Mouse (Mus musculus): Measurements from ENCODE around the gene Zfp82.
A peak's percentile ranks its signal among the peaks of the same experiment; 100 is the strongest.

The Zfp82 gene

GRCm38 (mm10) chr7:30050882-30051548 is 21.7 kb downstream of the Zfp82 start, which contains the start of gene Zfp14:
Gene Zfp14 (minus strand): TSS chr7:30051380.
- DNase-seq (ENCODE audit: inconsistent age in 2 of 2, low spot score in 1 of 2): peak; percentile 89 to 94

DNA sequence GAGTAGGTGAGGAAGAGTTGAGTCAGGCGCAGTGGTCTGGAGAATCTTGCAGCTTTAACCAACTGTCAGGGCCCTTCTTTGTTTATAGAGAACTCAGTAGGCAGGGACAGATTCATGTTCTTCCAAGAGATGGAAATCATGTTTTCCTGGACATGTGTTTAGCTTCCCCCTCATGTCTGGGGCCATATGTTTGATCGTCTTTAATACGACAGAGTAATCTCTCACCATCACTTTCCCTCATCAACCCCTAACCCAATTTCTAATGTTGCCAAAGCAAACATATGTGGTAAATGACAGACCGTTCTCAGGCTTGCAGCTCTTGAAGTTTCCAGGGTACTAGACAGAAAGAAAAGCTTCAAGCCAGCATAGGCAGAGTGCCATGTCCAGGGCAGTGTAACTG is 24.6 kb downstream of the Zfp82 start:
- no peak for DNase-seq (ENCODE audit: inconsistent age in 2 of 2, low spot score in 1 of 2)

DNA sequence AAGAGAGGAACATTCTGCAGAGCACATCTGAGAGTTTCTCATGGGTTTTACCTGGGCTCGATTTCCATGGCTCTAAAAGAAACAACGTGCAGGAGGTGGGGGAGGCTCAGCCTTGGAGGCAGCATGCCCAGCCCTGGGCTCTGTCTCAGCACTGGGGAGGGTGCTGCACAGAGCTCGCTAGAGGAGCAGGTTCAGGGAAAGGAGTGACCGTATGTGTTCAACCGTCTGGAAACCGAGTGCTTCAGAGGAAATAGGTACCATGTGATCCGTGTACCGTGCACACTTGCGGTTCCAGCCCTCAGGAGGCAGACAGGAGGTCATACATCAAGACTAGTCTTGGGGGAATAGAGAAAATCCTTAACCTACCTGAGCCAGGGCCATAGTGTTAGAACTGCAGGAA is 28.3 kb downstream of the Zfp82 start:
- no peak for DNase-seq (ENCODE audit: inconsistent age in 2 of 2, low spot score in 1 of 2)

DNA sequence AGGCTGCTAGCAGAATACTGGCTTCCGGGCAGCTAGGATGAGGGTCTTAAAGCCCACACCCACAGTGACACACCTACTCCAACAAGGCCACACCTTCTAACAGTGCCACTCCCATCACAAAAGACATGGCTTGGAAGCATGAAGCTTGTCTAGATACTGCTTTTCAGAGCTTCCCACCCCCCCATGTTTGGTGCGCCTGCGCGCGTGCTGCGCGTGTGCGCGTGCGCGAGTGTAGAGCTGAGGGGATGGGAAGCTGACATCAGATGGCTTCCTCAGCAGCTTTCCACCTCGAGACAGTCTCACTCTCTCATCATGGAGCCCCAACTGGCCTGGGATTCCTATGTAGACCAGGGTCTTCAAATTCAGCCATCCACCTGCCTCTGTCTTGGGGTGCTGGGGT is 38.4 kb downstream of the Zfp82 start:
- no peak for DNase-seq (ENCODE audit: inconsistent age in 2 of 2, low spot score in 1 of 2)

DNA sequence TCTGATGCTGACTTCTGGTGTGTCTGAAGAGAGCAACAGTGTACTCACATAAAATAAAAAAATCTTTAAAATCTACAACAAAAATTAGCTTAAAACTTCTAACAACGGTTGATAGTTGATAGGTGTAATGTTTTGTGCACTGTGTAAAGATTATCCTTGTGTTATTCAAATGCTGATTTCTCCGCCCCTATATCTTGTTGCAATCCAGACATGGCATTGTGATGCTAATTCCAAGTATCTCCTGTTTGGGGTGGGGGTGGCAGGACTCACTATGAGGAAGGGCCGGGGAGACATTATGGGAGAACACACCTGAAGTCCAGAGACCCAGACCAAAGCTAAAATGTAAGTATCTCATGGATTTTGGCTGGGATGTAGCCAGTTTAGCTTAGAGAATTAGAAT is 41.3 kb downstream of the Zfp82 start:
- no peak for DNase-seq (ENCODE audit: inconsistent age in 2 of 2, low spot score in 1 of 2)

GRCm38 (mm10) chr7:30030677-30031076 is 42.0 kb downstream of the Zfp82 start:
- peak in 1 of 2 experiments; percentile 65 for DNase-seq (ENCODE audit: inconsistent age in 2 of 2, low spot score in 1 of 2)

- no peak for DNase-seq (ENCODE audit: inconsistent age in 2 of 2, low spot score in 1 of 2)
Measured at GRCm38 (mm10) chr7:30028572-30028971, 44.1 kb downstream of the Zfp82 start.

DNA sequence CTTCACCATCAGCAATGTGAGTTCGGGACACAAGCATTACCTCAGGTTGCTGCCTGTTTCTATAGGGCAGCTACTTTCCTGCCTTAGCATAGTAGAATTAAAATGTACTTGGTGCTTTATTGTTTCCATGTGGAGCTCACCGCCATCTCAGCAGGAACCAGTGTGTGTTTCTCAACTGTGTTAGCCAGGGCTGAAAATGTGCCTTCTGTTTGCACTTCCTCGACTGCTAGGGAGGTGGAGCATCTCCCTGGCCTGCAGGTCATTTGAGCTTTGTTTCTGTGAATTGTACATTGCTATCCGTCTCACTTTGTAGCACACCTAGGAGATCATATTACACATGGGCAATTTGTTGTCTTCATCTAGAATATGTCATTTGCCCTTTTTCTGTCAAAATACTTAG is 45.4 kb downstream of the Zfp82 start:
- no peak for DNase-seq (ENCODE audit: inconsistent age in 2 of 2, low spot score in 1 of 2)

GRCm38 (mm10) chr7:30025358-30025757 is 47.3 kb downstream of the Zfp82 start:
- DNase-seq (ENCODE audit: inconsistent age in 2 of 2, low spot score in 1 of 2): no peak

DNA sequence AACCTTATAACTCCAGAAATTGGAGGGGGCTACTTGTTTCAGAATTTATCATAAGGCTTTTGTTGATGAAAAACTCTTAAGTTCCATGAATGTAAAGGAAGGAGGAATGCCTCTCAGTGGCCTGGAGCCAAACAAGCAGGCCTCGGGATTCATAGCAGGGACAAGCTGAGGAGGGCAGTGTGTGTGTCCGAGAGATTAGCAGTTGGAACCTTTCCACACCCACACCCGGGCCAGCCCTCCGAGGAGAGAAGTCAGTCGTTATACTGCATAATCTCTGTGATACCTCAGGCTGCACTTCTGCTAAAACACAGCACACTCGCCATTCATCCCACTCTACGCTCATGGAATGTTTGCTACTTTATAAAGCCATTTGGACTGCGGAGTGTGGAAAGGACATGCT is 48.9 kb downstream of the Zfp82 start:
- DNase-seq (ENCODE audit: inconsistent age in 2 of 2, low spot score in 1 of 2): no peak

GRCm38 (mm10) chr7:30023324-30023723 is 49.4 kb downstream of the Zfp82 start:
- no peak for DNase-seq (ENCODE audit: inconsistent age in 2 of 2, low spot score in 1 of 2)

GRCm38 (mm10) chr7:30019543-30019942 is 53.2 kb downstream of the Zfp82 start:
- DNase-seq (ENCODE audit: inconsistent age in 2 of 2, low spot score in 1 of 2): no peak

GRCm38 (mm10) chr7:30017226-30017625 is 55.5 kb downstream of the Zfp82 start:
- DNase-seq (ENCODE audit: inconsistent age in 2 of 2, low spot score in 1 of 2): no peak

- peak; percentile 21 to 78 for DNase-seq (ENCODE audit: inconsistent age in 2 of 2, low spot score in 1 of 2)
Measured at GRCm38 (mm10) chr7:30012956-30013363, 59.7 kb downstream of the Zfp82 start.

GRCm38 (mm10) chr7:30010551-30011195 is 62.0 kb downstream of the Zfp82 start:
- DNase-seq (ENCODE audit: inconsistent age in 2 of 2, low spot score in 1 of 2): no peak

- peak in 1 of 2 experiments; percentile 15 for DNase-seq (ENCODE audit: inconsistent age in 2 of 2, low spot score in 1 of 2)
Measured at GRCm38 (mm10) chr7:30009321-30010085, 63.2 kb downstream of the Zfp82 start.

DNA sequence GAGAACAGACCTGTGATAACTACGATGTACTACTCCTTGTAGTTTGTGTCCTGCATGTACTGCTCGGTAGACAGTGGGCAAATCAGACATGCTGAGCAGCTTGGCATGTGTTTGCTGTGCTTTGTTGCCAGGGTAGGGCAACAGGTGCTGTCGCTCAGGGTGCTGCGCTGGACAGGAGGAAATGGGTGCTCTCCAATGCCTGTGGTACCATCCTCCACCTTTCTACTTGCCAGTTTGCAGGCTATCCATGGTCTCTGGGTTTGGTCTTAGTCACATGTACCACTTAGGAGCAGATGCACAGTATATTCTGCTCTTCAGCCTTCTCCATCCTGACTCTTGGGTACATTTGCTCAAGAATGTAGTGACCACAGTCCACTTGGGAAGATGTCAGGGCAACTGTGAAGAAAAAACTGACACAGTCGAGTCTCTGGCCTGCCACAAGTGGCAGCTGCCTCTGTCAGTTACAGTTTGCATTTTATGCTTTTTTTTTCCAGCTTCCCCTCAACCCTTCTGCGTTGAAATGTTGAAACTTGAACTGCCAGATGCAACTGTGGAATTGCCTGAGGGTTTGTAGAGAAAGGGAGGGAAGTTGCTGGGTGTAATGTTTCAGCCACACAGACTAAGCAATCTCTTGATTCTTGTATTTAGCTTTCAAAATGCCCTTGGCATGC is 64.5 kb downstream of the Zfp82 start:
- no peak for DNase-seq (ENCODE audit: inconsistent age in 2 of 2, low spot score in 1 of 2)

DNA sequence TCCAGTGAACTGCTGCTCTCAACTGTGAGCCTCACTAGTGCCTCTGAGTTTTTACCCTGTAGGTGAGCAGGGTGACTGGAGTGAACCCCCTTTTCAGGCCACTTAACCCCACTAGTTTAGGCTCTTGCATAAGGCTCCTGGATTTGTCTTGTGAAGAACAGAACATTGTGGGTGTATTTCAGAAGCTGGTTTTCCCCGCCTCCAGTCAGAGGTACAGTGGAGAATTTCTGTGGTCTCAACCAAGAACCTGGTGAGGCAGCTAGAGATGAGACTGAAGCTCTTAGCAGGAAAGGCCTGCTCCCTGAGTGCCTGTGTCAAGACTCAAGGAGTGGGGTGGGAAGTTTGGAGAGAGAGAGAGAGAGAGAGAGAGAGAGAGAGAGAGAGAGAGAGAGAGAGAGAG is 65.1 kb downstream of the Zfp82 start:
- no peak for DNase-seq (ENCODE audit: inconsistent age in 2 of 2, low spot score in 1 of 2)

Data from adrenal gland, adult (tissue).